Mouse (Mus musculus) neutrophil, adult 5-6 weeks (primary cell): Measurements from ENCODE around the gene Sh3bgrl3. TPM values are rescaled to one million over a fixed set of nuclear protein-coding genes. Genes with fewer than 3 reads are reported as not detected.
"Not testable (repeated sequence)": the region's sequence is repeated elsewhere in the genome, so short reads cannot be mapped to it uniquely, and the experiment has no call there.

Experiments
- ATAC-seq: fragments of 151-379, 151-347 bp; 2 replicates; pipeline ENCODE4 v1.8.0; 2017; ENCODE audit warnings: mild to moderate bottlenecking, moderate TSS enrichment; ENCODE audit not compliant: insufficient number of reproducible peaks, poor library complexity, low FRiP score, severe bottlenecking; ENCODE audit errors: extremely low read depth
- total RNA-seq: library from RNA; stranded (forward); fragments of 200-1000 nt; gene quantifications from 2 replicates; pipeline ENCODE4 v1.2.3, GENCODE M21; 2017

Sh3bgrl3 gene
- total RNA-seq: 471 and 477 TPM in 2 replicates

DNA sequence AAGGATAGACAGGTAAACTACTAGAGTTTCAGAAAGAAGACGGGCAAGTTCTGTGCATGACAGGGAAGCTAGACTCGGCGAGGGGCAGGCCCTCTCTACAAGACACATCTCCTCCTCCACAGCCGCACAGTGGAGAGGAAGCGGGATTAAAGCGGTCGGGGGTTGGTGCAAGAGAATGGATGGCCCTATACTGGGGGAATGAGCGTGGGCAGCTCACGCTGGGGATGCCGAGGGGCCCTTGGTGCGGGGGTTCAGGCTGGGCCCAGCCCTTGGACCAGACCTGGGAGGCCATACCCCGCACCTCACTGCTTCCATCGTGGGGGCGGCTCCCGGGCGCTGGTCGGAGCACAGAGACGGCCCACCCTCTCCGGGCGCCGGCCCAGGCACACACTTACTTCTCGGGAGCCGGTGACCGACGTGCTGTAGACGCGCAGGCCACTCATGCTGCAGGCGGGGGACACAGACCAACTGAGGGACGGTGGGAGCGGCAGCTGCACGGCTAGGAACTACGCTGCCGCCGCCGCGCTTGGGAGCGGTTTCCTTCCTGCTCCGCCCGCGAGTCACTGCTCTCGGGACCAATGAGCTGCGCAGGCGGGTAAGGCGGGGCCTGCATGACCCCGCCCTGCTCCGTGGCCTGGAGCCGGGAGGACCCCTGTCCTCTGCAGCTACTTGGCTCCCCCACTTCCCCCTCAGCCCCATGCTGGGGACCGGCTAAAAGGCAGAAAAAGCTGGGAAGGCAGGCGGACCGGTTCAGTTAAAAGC is at the start of gene Sh3bgrl3:
TSS of gene Sh3bgrl3 (minus strand) at position 569 of the 762 bp plus-strand sequence.
- ATAC-seq: peak; percentile 69

GRCm38 (mm10) chr4:134172391-134172790 is 43.8 kb upstream of the Sh3bgrl3 start:
- no peak for ATAC-seq

DNA sequence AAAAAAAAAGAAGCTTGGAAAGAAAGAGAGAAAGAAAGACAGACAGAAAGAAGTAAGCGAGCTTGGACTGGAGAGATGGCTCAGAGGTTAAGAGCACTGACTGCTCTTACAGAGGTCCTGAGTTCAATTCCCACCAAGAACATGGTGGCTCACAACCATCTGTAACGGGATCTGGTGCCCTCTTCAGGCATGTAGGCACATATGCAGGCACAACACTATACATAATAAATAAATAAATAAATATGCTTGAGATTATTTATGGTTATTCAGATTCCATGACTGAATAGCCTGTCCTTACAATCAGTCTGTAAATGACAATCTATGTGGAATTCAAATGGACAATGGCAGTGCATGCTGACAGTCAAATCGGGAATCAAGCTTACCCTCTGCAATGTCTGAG is 38.3 kb upstream of the Sh3bgrl3 start:
- ATAC-seq: 0 out of 2 replicates have a peak, but pooled peaks have one; percentile 26

- ATAC-seq: no peak
Measured at GRCm38 (mm10) chr4:134165548-134166465, 37.2 kb upstream of the Sh3bgrl3 start.

GRCm38 (mm10) chr4:134165024-134165423 is 36.4 kb upstream of the Sh3bgrl3 start:
- ATAC-seq: no peak

GRCm38 (mm10) chr4:134164591-134164990 is 36.0 kb upstream of the Sh3bgrl3 start:
- no peak for ATAC-seq

GRCm38 (mm10) chr4:134160071-134160470 is 31.5 kb upstream of the Sh3bgrl3 start:
- ATAC-seq: not testable (repeated sequence)

- ATAC-seq: no peak
Measured at GRCm38 (mm10) chr4:134158774-134159173, 30.2 kb upstream of the Sh3bgrl3 start.

DNA sequence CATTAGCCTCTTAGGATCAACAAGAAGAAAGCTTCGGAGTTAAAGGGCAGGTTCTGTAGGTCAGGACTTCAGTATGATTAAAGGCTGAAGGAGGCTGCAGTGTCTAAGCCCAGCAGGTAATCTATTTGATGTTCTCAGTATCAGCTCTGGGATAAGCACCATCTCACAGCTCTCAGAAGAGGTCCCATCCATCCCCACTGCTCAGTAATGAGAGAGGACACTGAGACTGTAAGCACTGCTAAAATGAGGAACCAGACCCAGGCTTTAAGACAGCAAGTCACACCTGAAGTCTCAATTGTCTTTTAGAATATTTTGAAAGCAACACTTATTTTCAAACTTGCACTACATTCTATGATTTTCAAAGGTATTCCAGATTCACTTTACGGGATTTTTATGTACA is 29.0 kb upstream of the Sh3bgrl3 start:
- ATAC-seq: peak; percentile 30; the same call in 1 of the 2 replicates

DNA sequence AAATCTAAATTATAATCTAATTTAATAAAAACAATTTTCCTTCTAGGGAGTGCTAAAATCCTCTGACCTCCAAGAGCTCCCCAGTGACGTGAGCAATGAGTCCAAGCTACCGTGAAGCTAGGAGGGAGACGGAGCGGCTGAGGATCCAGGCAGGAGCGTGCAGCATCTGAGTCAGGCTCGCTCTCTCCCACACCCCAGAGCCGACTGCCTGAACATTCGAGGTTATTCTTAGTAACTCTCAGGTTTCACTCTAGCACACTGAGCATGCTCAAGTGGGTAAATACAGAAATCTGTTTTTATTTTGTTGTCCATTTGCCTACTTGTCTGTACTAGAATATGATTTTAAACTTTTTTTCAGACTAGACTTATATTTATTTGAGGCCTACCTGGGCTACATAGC is 28.2 kb upstream of the Sh3bgrl3 start:
- no peak for ATAC-seq

- no peak for ATAC-seq
Measured at GRCm38 (mm10) chr4:134155961-134156465, 27.4 kb upstream of the Sh3bgrl3 start.

DNA sequence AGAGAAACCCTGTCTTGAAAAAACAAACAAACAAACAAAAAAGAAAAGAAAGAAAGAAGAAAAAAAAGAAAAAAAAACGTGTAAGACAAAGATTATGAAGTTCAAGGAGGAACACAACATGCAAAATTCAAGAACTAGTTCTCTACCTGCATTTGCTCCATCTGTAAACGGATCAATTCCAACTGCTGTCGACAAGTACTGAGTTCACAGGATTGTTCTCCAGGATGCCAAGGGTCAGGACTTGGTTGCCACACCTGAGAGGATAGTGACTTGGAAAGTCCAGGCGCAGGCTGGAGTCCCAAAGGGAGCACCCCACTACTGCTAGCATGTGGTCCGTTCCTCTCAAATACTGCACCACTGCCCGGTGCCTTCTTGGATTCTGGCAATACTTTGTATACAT is 26.9 kb upstream of the Sh3bgrl3 start:
- no peak for ATAC-seq

DNA sequence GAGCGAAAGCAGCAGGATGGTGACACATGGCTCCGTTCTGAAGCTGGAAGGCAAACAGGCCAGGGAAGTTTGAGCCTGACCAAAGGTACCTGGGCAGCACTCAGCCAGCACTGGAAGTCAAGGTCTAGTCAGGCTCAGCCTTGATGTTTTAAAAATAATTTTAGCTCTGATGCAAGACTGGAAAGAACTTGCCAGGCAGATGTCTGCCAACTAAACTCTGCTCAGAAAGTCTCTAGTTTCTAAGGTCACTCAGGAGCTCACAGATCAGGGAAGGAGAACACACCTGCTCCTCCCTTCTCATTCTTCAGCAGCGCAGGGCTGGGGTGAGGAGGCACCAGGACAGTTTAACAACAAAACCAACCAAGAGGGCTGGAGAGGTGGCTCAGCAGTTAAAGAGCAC is 25.8 kb upstream of the Sh3bgrl3 start:
- ATAC-seq: no peak

GRCm38 (mm10) chr4:134153656-134154055 is 25.1 kb upstream of the Sh3bgrl3 start:
- no peak for ATAC-seq

- no peak for ATAC-seq
Measured at GRCm38 (mm10) chr4:134152112-134152511, 23.5 kb upstream of the Sh3bgrl3 start.

DNA sequence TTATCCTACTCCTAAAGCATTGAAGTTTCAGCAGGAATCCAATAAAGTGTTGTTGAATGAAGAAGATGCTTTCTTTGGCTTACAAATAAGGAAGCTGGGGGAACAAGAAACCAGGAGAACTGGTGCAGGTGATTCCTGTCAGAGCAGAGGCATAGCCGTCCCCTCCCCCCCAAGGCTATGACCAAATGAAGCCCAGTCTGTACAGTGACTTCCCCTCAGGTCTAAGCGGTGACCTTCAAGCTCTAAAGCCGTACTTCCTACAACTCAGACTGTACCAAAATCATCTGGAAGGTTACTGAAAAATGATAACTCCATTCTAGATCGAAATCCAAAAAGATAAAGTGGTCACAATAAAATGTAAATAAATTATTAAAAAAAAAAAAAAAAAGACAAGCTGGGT is 20.8 kb upstream of the Sh3bgrl3 start:
- no peak for ATAC-seq

GRCm38 (mm10) chr4:134144297-134144696 is 15.7 kb upstream of the Sh3bgrl3 start:
- ATAC-seq: not testable (repeated sequence)

GRCm38 (mm10) chr4:134138857-134139256 is 10.3 kb upstream of the Sh3bgrl3 start:
- ATAC-seq: no peak

- no peak for ATAC-seq
Measured at GRCm38 (mm10) chr4:134136280-134136926, 7.8 kb upstream of the Sh3bgrl3 start.
